Mouse (Mus musculus) left cerebral cortex, postnatal 10 days (tissue): ENCODE measurements at regions not wholly inside any gene's neighbourhood (a gene's known extent, or its start where the extent isn't known, plus 50 kb on each side); places are given as distances from the start of the nearest gene placed in this dataset.

Experiments
- DNase-seq, 2 experiments: peaks; one replicate each; pipeline ENCODE4 v3.0.0; 2021 to 2022; ENCODE audit warnings: low spot score in 2 of 2, mixed read lengths in 1 of 2; ENCODE audit errors: extremely low spot score in 1 of 2
- intact Hi-C: fragments of 180-260 bp; cut with DNase I; formaldehyde crosslinking; loops from one replicate; pipeline ENCODE4 v1.15.1; 2025

- DNase-seq: no peak
- intact Hi-C loops: no loop called here
Measured at GRCm38 (mm10) chr6:140306811-140307558, 116.9 kb upstream of the Plekha5 start.

DNA sequence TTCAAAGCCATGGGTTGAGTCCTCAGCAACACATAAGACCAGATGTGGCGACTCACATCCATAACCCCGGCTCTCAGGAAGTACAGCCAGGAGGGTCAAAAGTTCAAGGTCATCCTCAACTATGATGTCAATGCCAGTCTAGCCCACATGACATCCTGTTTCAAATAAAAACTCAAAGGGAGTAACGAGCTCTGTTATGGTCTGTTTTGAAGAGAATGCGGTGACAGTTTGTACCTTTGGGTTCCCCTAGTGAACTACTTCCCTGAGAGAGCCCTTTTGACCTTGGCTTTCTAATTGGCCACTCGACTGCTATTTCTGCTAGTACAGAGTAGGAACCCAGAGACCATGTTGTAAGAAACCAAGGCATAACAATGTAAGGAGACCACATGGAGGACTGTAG is 119.7 kb upstream of the Plekha5 start:
- DNase-seq: no peak
- intact Hi-C loops: no loop called here

DNA sequence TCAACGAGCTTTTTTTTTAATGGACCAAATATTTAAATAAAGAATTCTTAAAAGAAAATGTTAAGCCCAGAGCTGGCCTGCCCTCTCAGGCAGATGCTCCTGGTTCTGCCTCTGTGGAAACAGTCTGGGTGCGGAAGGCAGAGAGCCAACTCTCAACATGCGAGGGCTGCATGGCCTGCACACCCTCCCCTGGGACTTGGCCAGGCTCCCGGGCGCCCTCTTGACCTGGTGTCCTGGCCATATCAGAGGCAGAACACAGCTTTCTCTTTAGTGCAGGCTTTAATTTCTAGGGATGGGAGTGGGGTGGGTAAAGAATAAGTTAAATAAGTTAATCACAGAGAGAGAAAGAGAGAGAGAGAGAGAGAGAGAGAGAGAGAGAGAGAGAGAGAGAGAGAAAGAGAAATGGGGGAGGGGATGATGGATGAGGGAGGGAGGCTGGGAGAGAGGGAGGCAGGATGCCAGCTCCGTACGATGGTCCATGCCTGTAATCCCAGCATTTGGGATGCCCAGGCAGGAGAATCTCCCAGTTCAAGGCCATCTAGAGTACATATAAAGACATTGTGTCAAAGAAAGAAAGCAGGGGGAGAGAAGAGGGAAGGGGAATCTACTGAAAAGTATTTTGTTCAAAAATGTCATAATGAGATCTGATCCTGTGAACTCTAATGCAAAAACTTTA is 123.2 kb upstream of the Plekha5 start:
- intact Hi-C loops: no loop called here
- DNase-seq: peak; percentile 13 to 73

- intact Hi-C loops: no loop called here
- DNase-seq: no peak
Measured at GRCm38 (mm10) chr6:140299653-140300052, 124.2 kb upstream of the Plekha5 start.

DNA sequence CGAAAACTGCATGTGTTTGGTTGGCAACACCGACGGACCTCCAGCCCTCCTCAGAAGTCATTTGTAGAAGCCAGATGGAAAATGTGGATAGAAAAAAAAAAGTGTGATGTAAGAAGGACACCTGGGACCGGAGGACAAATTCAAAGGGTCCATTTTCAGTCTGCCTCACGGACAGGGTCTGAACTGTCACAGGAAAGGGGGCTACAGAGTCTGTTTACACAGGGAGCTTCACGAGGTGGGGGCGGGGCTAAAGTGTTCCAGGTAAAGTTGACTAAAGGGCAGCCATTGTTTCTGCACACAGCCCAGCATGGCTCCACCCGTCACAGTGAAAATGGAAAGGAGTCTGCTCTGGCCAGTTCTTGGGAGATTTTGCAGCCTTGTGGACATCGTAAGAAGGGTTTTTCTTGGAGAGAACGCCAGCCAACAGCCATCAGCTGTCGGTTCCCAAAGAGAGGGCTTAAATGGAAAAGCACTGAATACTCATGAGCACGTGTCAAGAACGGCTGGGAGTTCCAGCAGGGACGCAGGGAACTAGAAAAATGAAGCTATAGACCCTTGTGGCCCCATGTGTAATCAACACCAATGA is 125.8 kb upstream of the Plekha5 start:
- DNase-seq: no peak
- intact Hi-C loops: no loop called here

GRCm38 (mm10) chr6:140297561-140297960 is 126.3 kb upstream of the Plekha5 start:
- no peak for DNase-seq
- intact Hi-C loops: no loop called here

DNA sequence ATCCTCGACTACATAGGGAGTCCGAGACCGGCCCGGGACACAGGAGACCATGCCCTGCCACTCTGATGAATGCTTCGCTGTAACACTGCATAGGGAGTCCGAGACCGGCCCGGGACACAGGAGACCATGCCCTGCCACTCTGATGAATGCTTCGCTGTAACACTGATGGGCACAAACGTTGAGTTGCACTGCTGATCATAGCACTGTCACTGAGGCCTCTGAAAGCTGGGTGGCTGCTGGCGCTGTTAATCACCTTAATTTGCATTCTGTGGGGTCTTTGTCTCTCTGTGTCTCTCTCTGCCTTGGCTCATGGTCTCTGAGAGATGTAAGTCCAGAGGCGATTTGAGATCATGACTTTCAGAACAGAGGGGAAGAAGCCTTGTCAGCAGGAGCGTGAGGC is 133.7 kb upstream of the Plekha5 start:
- DNase-seq: no peak
- intact Hi-C loops: no loop called here

GRCm38 (mm10) chr6:140288799-140289198 is 135.1 kb upstream of the Plekha5 start:
- intact Hi-C loops: no loop called here
- DNase-seq: no peak

DNA sequence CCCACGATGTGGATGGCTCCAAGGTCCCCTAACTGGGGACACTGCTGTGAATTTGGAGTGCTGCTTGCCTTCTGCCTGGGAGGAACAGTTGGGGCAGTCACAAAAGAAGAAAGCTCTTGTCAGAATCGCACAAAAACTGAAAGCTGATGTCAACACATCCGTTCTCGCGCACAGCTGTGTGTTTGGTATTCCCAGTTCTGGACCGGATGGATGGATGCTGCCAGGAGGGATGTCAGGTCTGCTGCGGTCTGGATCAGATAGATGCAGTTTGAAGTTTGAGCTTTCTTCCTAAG is 141.6 kb upstream of the Plekha5 start:
- intact Hi-C loops: loop anchor here (5.0 kb wide), 1 partner anchor 140 kb away; the partner anchor contains the start of gene Plekha5

GRCm38 (mm10) chr6:140281488-140282284 is 142.2 kb upstream of the Plekha5 start:
- intact Hi-C loops: loop anchor here (5.0 kb wide), 1 partner anchor 141 kb away; the partner anchor contains the start of gene Plekha5
- no peak for DNase-seq

More for the DNA sequence above, 141.6 kb upstream of the Plekha5 start:
- no peak for DNase-seq

DNA sequence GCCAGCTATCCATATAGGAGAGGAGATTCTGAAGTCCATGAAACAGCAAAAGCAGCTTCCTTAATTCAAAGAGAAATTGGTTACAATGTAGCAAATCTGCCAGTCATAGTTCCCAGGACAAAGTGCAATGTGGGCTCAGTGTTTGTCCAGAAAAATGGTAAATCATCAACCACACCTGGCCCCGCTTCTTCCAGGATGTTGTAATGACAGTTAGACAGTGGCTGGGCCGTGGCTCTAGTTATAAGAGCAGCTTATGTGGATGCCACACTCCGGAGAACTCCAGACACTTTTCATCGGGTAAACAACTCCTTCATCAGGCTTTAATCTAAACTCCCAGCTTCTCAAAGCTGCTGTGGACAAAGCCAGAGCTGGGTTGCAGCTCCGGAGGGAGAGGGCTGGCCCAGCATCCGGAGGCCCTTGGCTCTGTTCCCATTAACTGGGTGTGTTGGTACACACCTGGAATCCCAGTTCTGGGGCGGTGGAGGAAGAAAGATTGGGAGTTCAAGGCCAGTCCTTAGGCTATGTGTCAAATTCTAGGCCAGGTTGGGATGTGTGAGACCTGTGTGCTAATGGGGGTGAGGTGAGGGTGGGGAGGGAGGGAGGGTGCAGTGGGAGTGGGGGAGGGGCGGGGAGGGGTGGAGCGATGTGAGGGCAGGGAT is 142.9 kb upstream of the Plekha5 start:
- intact Hi-C loops: loop anchor here (5.0 kb wide), 1 partner anchor 141 kb away; the partner anchor contains the start of gene Plekha5
- DNase-seq: no peak

DNA sequence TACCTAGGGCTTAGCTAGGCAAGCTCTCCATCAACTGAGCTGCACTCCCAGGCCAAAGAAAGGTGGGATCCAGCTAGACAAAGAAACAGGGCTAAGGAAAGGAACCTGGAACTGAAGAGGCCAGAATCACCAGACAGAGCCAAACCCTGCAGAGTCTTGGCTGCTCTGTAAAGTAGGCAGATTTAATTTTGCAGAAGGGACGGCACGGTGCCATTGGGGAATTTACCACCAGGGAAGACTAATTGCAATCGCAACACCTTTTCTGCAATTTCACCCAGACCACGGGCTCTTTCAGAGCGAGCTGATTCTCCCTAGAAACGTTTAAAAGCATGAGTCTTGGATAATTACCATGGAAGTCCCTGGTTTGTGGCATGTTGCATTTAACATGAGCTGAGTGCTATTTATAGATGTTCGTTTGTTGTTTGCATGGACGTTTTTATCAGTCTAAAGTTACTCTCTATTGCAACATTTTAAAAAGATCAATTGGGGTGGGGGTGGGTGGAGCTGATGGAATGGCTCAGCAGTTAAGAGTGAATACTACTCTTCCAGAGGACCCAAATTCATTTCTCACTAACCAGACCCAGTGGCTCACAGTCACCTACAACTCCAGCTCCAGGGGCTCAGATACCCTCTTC is 144.0 kb upstream of the Plekha5 start:
- no peak for DNase-seq
- intact Hi-C loops: loop anchor here (5.0 kb wide), 1 partner anchor 142 kb away; the partner anchor contains the start of gene Plekha5

GRCm38 (mm10) chr6:140278750-140279149 is 145.1 kb upstream of the Plekha5 start:
- DNase-seq: no peak
- intact Hi-C loops: no loop called here

GRCm38 (mm10) chr6:140270592-140270991 is 153.3 kb upstream of the Plekha5 start:
- intact Hi-C loops: no loop called here
- DNase-seq: no peak

DNA sequence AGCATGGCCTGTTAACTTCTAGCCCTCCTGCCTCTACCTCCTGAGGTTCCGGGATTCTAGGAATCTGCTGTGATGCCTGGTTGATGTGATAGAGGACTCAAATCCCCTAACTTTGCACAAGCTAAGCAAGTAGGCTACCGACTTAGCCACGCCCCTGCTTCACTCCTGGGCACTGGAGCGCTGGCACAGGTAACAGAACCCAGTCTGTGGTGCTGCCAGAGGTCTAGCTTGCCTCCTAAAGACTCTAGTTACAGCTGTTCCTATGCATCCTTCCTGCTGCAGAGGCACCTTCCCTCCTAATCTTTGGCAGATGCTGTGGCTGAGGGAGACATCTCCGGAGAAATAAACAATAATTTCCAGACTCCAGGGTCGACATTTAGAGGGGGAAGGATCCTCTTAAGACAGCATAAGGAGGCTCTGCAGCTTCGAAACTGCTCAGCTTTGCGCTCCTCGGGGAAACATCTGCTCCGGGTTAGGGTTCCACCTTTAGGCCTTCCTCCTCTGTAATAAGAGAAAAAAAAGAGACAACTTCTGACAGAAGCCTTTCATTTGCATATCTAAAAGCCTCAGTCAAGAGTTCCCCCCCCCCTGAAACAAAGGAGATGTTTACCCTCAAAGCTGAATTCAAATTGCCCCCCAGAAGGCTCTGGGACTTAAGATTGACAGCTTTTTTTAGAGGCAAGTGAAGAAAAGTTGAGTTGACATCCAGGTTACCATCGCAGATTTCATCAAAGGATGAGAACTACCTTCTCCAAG is 155.4 kb upstream of the Plekha5 start:
- intact Hi-C loops: no loop called here
- no peak for DNase-seq

DNA sequence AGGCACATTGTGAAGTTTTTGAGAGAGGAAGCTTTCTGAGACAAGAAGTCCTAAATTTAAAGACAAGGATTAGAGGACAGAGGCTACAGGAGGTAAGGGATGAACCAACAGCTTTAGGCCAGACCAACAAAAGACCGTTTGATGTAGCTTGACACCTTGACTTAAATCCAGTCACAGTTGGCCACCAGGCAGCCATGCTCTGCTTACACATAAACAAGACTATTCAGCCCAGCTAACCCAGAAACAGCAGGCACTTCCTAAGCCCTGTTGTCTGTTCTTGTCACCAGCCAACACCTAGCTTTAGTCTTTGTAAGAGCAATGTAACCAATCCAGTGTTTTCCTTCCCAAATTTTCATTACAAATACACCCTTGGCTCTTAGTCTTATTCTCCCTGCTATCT is 159.9 kb upstream of the Plekha5 start:
- DNase-seq: no peak
- intact Hi-C loops: no loop called here

DNA sequence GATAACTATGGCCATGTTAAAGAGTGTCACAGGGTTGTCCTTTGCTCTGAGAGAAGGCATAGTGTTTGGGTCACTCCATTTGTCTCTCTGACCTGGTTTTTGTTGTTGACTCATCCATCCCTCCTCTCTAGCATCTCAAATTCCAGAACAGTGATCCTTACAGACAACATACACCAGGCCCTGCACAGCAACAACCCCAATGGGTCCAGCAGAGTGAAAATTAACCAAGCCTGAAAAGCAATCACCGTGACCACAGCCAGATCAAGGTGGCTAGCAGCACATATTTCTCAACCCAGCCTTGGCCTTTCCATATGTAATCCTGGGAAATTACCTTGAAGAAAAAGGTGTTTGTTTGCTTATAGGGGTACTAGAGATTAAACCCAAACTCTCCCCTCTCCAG is 162.0 kb upstream of the Plekha5 start:
- no peak for DNase-seq
- intact Hi-C loops: no loop called here

- intact Hi-C loops: no loop called here
- no peak for DNase-seq
Measured at GRCm38 (mm10) chr6:140258761-140259160, 165.1 kb upstream of the Plekha5 start.
